Mouse (Mus musculus): Measurements from ENCODE around the gene Cdt1.

DNA sequence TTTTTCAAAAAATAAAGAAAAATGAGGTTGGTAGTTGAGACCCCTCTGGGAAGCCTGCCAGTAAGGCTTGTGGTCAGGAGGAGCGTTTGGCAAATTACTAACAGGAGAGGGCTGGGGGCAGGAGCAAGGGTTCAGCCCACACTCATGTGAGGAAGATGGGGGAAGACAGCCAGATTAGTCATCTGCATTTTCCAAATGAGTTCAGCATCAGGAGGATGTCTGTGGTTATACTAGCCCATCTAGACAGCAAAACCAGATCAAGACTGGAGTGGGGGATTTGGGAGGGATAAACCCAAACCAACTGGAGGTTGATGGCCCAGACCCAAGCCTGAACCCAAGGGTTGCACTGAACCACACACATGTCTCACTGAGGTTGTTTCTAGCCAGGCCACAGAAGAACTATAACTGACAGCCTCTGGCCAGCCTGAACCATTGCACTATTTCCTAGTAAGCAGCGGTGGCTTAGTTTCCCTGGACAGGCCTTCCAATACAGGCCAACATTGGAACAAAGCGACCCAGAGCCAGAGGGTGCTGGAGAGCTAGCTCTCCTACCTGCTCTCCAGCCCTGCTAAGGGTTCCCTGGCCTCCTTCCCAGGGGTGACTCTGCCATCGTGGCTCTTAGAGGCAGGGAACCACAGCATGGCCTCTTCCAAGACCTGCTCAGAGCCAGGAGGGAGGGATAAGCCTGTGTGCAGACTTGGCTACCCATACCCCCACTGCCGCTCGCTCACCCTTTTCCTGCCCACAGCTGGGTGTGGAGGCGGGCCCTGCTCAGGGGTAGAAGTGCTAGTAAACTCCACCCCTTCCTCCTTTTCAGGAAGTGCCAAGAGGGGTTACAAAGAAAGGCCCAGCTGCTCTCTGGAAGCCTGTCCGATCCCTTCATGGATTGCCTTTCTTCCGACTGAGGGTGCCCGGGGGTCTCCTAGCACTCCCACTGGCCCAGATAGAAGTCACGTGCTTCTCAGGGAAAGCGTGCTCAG lies 11.5 kb upstream of the Cdt1 start:
- TF ChIP-seq POLR2A (IDR thresholded peaks at IDR 0.05; ENCODE audit: insufficient read depth, low read depth, low read length) (peak; percentile 72), CTCF (IDR thresholded peaks at IDR 0.05) (peak; percentile 39), EP300 (IDR thresholded peaks at IDR 0.05; ENCODE audit: insufficient read depth, low read depth, low read length) (no peak)
